Mouse (Mus musculus): ENCODE data around the gene Fam186b. TPM values are rescaled to one million over a fixed set of nuclear protein-coding genes. Genes with fewer than 3 reads are reported as not detected.
A peak's percentile ranks its signal among the peaks of the same experiment; 100 is the strongest.

The Fam186b gene
- polyA plus RNA-seq, 1 experiment from 2014 or later = not detected

- H3K9me3 ChIP-seq (ENCODE audit: control insufficient read depth, low read length) = no peaks in the 10 kb centered on the region
- no peak overlapping the region for H3K4me2 ChIP-seq (ENCODE audit: low read length)
- peaks cover 47% of the 10 kb centered on the region for H3K36me3 ChIP-seq (ENCODE audit: control insufficient read depth, insufficient read depth, low read length)
- peaks cover 5% of the 10 kb centered on the region; the same call in 1 of the 2 replicates for H3K27me3 ChIP-seq (ENCODE audit: control insufficient read depth, insufficient read depth, low read length)
- ATAC-seq (ENCODE audit: insufficient number of reproducible peaks, insufficient read depth, low FRiP score, low read depth) = no peak
- no peak overlapping the region for H3K4me3 ChIP-seq (ENCODE audit: control insufficient read depth in 1 of 2, insufficient read depth in 1 of 2, low read depth in 1 of 2, low read length in 2 of 2)
- 67% methylated on average over 4 of the region's 4 CpGs for WGBS
- H3K27ac ChIP-seq (replicated peaks in 1 of 2; ENCODE audit: control insufficient read depth in 1 of 2, insufficient read depth in 1 of 2, low read depth in 2 of 2, low read length in 2 of 2) = no peak overlapping the region
- no peaks in the 10 kb centered on the region for H3K4me1 ChIP-seq (ENCODE audit: control insufficient read depth in 2 of 2, insufficient read depth in 2 of 2, low read length in 2 of 2)
- H3K9ac ChIP-seq (ENCODE audit: low read length) = no peak overlapping the region
Measured at GRCm38 (mm10) chr15:99240129-99240528, 55.6 kb downstream of the Fam186b start.

- ATAC-seq (ENCODE audit: insufficient number of reproducible peaks, insufficient read depth, low FRiP score, low read depth) = no peak
- 60% methylated on average over 11 of the region's 11 CpGs for WGBS
- no peaks in the 10 kb centered on the region for H3K9me3 ChIP-seq (ENCODE audit: control insufficient read depth, low read length)
Measured at GRCm38 (mm10) chr15:99238006-99238405, 57.7 kb downstream of the Fam186b start.

GRCm38 (mm10) chr15:99234326-99235010 lies 61.2 kb downstream of the Fam186b start:
- no peak for ATAC-seq (ENCODE audit: insufficient number of reproducible peaks, insufficient read depth, low FRiP score, low read depth)
- no peak overlapping the region for H3K27ac ChIP-seq (replicated peaks in 1 of 2; ENCODE audit: control insufficient read depth in 1 of 2, insufficient read depth in 1 of 2, low read depth in 2 of 2, low read length in 2 of 2)
- peaks cover 37% of the 10 kb centered on the region for H3K27me3 ChIP-seq (ENCODE audit: control insufficient read depth, insufficient read depth, low read length)
- no peak overlapping the region for H3K9ac ChIP-seq (ENCODE audit: low read length)
- no peak overlapping the region for H3K4me3 ChIP-seq (ENCODE audit: control insufficient read depth in 1 of 2, insufficient read depth in 1 of 2, low read depth in 1 of 2, low read length in 2 of 2)
- no peaks in the 10 kb centered on the region for H3K4me1 ChIP-seq (ENCODE audit: control insufficient read depth in 2 of 2, insufficient read depth in 2 of 2, low read length in 2 of 2)
- H3K9me3 ChIP-seq (ENCODE audit: control insufficient read depth, low read length) = no peaks in the 10 kb centered on the region
- no peak overlapping the region for H3K4me2 ChIP-seq (ENCODE audit: low read length)
- H3K36me3 ChIP-seq (ENCODE audit: control insufficient read depth, insufficient read depth, low read length) = no peaks in the 10 kb centered on the region
- 61% methylated on average over 12 of the region's 12 CpGs for WGBS

More at GRCm38 (mm10) chr15:99238006-99238405, 57.7 kb downstream of the Fam186b start:
- H3K27ac ChIP-seq (replicated peaks in 1 of 2; ENCODE audit: control insufficient read depth in 1 of 2, insufficient read depth in 1 of 2, low read depth in 2 of 2, low read length in 2 of 2) = no peak overlapping the region
- peaks cover 17% of the 10 kb centered on the region for H3K27me3 ChIP-seq (ENCODE audit: control insufficient read depth, insufficient read depth, low read length)
- H3K4me2 ChIP-seq (ENCODE audit: low read length) = no peak overlapping the region
- H3K36me3 ChIP-seq (ENCODE audit: control insufficient read depth, insufficient read depth, low read length) = peaks cover 25% of the 10 kb centered on the region
- no peak overlapping the region for H3K4me3 ChIP-seq (ENCODE audit: control insufficient read depth in 1 of 2, insufficient read depth in 1 of 2, low read depth in 1 of 2, low read length in 2 of 2)
- no peak overlapping the region for H3K9ac ChIP-seq (ENCODE audit: low read length)
- no peaks in the 10 kb centered on the region for H3K4me1 ChIP-seq (ENCODE audit: control insufficient read depth in 2 of 2, insufficient read depth in 2 of 2, low read length in 2 of 2)

- no peaks in the 10 kb centered on the region for H3K36me3 ChIP-seq (ENCODE audit: control insufficient read depth, insufficient read depth, low read length)
- no peaks in the 10 kb centered on the region for H3K4me1 ChIP-seq (ENCODE audit: control insufficient read depth in 2 of 2, insufficient read depth in 2 of 2, low read length in 2 of 2)
- 57% methylated on average over 17 of the region's 17 CpGs for WGBS
- peaks cover 44% of the 10 kb centered on the region for H3K27me3 ChIP-seq (ENCODE audit: control insufficient read depth, insufficient read depth, low read length)
- no peak overlapping the region for H3K4me3 ChIP-seq (ENCODE audit: control insufficient read depth in 1 of 2, insufficient read depth in 1 of 2, low read depth in 1 of 2, low read length in 2 of 2)
- H3K27ac ChIP-seq (replicated peaks in 1 of 2; ENCODE audit: control insufficient read depth in 1 of 2, insufficient read depth in 1 of 2, low read depth in 2 of 2, low read length in 2 of 2) = no peak overlapping the region
- ATAC-seq (ENCODE audit: insufficient number of reproducible peaks, insufficient read depth, low FRiP score, low read depth) = no peak
- no peak overlapping the region for H3K9ac ChIP-seq (ENCODE audit: low read length)
- no peaks in the 10 kb centered on the region for H3K9me3 ChIP-seq (ENCODE audit: control insufficient read depth, low read length)
- no peak overlapping the region for H3K4me2 ChIP-seq (ENCODE audit: low read length)
Measured at GRCm38 (mm10) chr15:99233719-99234118, 62.0 kb downstream of the Fam186b start.

GRCm38 (mm10) chr15:99231998-99232397 lies 63.7 kb downstream of the Fam186b start:
- H3K9me3 ChIP-seq (ENCODE audit: control insufficient read depth, low read length) = no peaks in the 10 kb centered on the region
- no peaks in the 10 kb centered on the region for H3K36me3 ChIP-seq (ENCODE audit: control insufficient read depth, insufficient read depth, low read length)
- H3K27me3 ChIP-seq (ENCODE audit: control insufficient read depth, insufficient read depth, low read length) = peaks cover 61% of the 10 kb centered on the region
- H3K4me2 ChIP-seq (ENCODE audit: low read length) = no peak overlapping the region
- H3K27ac ChIP-seq (replicated peaks in 1 of 2; ENCODE audit: control insufficient read depth in 1 of 2, insufficient read depth in 1 of 2, low read depth in 2 of 2, low read length in 2 of 2) = no peak overlapping the region
- WGBS = 56% methylated on average over 10 of the region's 10 CpGs
- H3K9ac ChIP-seq (ENCODE audit: low read length) = no peak overlapping the region
- no peaks in the 10 kb centered on the region for H3K4me1 ChIP-seq (ENCODE audit: control insufficient read depth in 2 of 2, insufficient read depth in 2 of 2, low read length in 2 of 2)
- no peak overlapping the region for H3K4me3 ChIP-seq (ENCODE audit: control insufficient read depth in 1 of 2, insufficient read depth in 1 of 2, low read depth in 1 of 2, low read length in 2 of 2)
- no peak for ATAC-seq (ENCODE audit: insufficient number of reproducible peaks, insufficient read depth, low FRiP score, low read depth)

GRCm38 (mm10) chr15:99226090-99226489 lies 69.6 kb downstream of the Fam186b start:
- no peak overlapping the region for H3K9ac ChIP-seq (ENCODE audit: low read length)
- WGBS = 32% methylated on average over 14 of the region's 14 CpGs
- no peak for ATAC-seq (ENCODE audit: insufficient number of reproducible peaks, insufficient read depth, low FRiP score, low read depth)
- peak overlapping the region; percentile 91; the same call in 1 of the 2 replicates for H3K4me2 ChIP-seq (ENCODE audit: low read length)
- H3K36me3 ChIP-seq (ENCODE audit: control insufficient read depth, insufficient read depth, low read length) = no peaks in the 10 kb centered on the region
- peaks cover 18 to 29% of the 10 kb centered on the region in 2 experiments; a peak in 3 of 4 replicates for H3K4me1 ChIP-seq (ENCODE audit: control insufficient read depth in 2 of 2, insufficient read depth in 2 of 2, low read length in 2 of 2)
- H3K27ac ChIP-seq (replicated peaks in 1 of 2; ENCODE audit: control insufficient read depth in 1 of 2, insufficient read depth in 1 of 2, low read depth in 2 of 2, low read length in 2 of 2) = no peak overlapping the region
- H3K9me3 ChIP-seq (ENCODE audit: control insufficient read depth, low read length) = no peaks in the 10 kb centered on the region
- H3K4me3 ChIP-seq (ENCODE audit: control insufficient read depth in 1 of 2, insufficient read depth in 1 of 2, low read depth in 1 of 2, low read length in 2 of 2) = no peak overlapping the region
- peaks cover 95% of the 10 kb centered on the region for H3K27me3 ChIP-seq (ENCODE audit: control insufficient read depth, insufficient read depth, low read length)

- H3K27ac ChIP-seq (replicated peaks in 1 of 2; ENCODE audit: control insufficient read depth in 1 of 2, insufficient read depth in 1 of 2, low read depth in 2 of 2, low read length in 2 of 2) = no peak overlapping the region
- no peak overlapping the region for H3K9ac ChIP-seq (ENCODE audit: low read length)
- no peaks in the 10 kb centered on the region for H3K36me3 ChIP-seq (ENCODE audit: control insufficient read depth, insufficient read depth, low read length)
- H3K4me1 ChIP-seq (ENCODE audit: control insufficient read depth in 2 of 2, insufficient read depth in 2 of 2, low read length in 2 of 2) = peaks cover 18 to 29% of the 10 kb centered on the region in 2 experiments; a peak in 3 of 4 replicates
- H3K9me3 ChIP-seq (ENCODE audit: control insufficient read depth, low read length) = no peaks in the 10 kb centered on the region
- peaks cover 97% of the 10 kb centered on the region for H3K27me3 ChIP-seq (ENCODE audit: control insufficient read depth, insufficient read depth, low read length)
- H3K4me3 ChIP-seq (ENCODE audit: control insufficient read depth in 1 of 2, insufficient read depth in 1 of 2, low read depth in 1 of 2, low read length in 2 of 2) = peak overlapping the region; percentile 25 to 54; a peak in 3 of 4 replicates
- no peak for ATAC-seq (ENCODE audit: insufficient number of reproducible peaks, insufficient read depth, low FRiP score, low read depth)
- H3K4me2 ChIP-seq (ENCODE audit: low read length) = peak overlapping the region; percentile 91
- 2% methylated on average over 22 of the region's 22 CpGs for WGBS
Measured at GRCm38 (mm10) chr15:99225081-99225810, 70.4 kb downstream of the Fam186b start.

Data from heart, embryonic 14.5 days (tissue).